Mouse (Mus musculus) small intestine, adult 2 months (tissue): Measurements from ENCODE around the gene Det1. TPM values are rescaled to one million over a fixed set of nuclear protein-coding genes. Genes with fewer than 3 reads are reported as not detected.

ENCODE experiments used
- H3K27ac ChIP-seq: fragments of 200-500 bp; 2 replicates; pipeline ENCODE4 v1.5.1; 2012; ENCODE audit warnings: low read depth, low read length, control low read depth, inconsistent platforms; ENCODE audit not compliant: insufficient read depth
- H3K27me3 ChIP-seq: fragments of 200-500 bp; 2 replicates; pipeline ENCODE4 v1.6.1; 2012; ENCODE audit warnings: mild to moderate bottlenecking, moderate library complexity, low read length, inconsistent platforms; ENCODE audit not compliant: control insufficient read depth, insufficient read depth
- H3K36me3 ChIP-seq: fragments of 200-500 bp; 2 replicates; pipeline ENCODE4 v1.6.1; 2012; ENCODE audit warnings: mild to moderate bottlenecking, low read length, control low read depth, inconsistent platforms; ENCODE audit not compliant: control insufficient read depth, insufficient read depth
- H3K4me1 ChIP-seq: fragments of 200-500 bp; 2 replicates; pipeline ENCODE4 v1.6.1; 2012; ENCODE audit warnings: low read length, inconsistent platforms, mixed read lengths; ENCODE audit not compliant: control insufficient read depth, insufficient read depth, insufficient read length
- H3K4me3 ChIP-seq: fragments of 200-500 bp; 2 replicates; pipeline ENCODE4 v1.5.1; 2012; ENCODE audit warnings: low read depth, mild to moderate bottlenecking, control low read depth, inconsistent platforms, low read length, moderate library complexity
- CTCF ChIP-seq: fragments of 200-500 bp; IDR thresholded peaks from 2 replicates; pipeline ENCODE4 v1.5.1; 2012; ENCODE audit warnings: low read depth, mild to moderate bottlenecking, control low read depth, inconsistent platforms, low read length, moderate library complexity, mixed read lengths; ENCODE audit not compliant: insufficient replicate concordance, insufficient read length; ENCODE audit errors: extremely low read depth
- POLR2A ChIP-seq: fragments of 200-500 bp; IDR thresholded peaks from 2 replicates; pipeline ENCODE4 v1.6.1; 2012; ENCODE audit warnings: low read depth, mild to moderate bottlenecking, control low read depth, inconsistent platforms, low read length, moderate library complexity
- whole genome bisulfite sequencing: fragments of 180-500 bp; shearing (Covaris S2); methylation state at CpG from one replicate; pipeline ENCODE4 v1.1.7; 2018; 5-methylcytosine and 5-hydroxymethylcytosine counted together
- polyA plus RNA-seq: library from polyadenylated mRNA; depleted of rRNA; stranded (reverse); fragments of >200 nt; gene quantifications from 2 replicates; pipeline ENCODE4 v1.2.3, GENCODE M21; 2012; rRNA removed

Det1 gene
- polyA plus RNA-seq, 1 experiment = 10.2 TPM

DNA sequence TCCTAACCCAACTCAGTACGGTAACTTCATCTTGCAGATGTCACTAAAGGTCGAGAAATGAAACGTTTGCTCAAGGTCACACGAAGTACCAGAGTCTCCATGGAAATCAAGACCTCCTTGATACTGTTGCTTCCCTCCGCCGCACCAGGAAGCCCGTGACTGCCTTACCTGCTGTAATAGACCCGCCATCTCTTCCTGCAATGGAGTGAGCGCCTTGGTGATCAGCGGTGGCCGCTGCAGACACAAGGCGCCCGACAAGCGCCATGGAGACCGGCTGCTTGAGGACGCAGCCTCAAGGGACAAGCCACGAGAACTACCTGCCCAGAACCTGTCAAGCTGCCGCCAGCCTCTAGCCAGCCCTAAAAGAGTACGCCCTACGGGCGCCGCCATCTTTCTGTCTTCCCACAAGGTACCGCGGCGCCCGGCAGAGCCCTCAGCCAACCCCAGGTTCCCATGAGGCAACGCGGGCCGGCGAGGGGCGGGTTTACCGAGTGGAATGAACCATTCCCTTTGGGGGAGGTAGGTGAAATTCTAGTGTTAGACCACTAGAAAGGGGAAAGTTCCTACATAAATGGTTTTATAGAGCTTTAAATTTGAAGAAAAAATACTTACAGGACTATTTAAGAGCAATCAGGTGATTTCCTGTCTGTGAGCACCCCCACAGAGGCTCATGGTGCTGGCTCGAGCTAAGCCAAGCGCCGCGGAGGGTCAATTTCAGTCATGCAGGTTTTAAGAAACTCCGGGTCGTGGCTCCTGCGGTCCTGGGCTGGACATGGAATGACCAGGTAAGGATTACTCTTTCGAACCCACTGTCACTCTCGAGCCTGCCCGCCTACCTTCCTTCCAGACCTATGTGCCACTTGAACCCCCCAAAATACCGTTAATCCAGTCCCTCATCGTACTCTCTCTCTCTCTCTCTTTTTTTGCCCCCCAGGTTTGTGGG lies 64.2 kb downstream of the Det1 start, which contains the start of the genes Mrps11 and Mrpl46:
Gene Mrps11, plus strand, starts transcription at position 481 of the 943 bp plus-strand sequence.
Gene Mrpl46, minus strand, starts transcription at position 893 of the 943 bp plus-strand sequence.
- WGBS = under 1% methylated on average over 44 of the region's 44 CpGs

DNA sequence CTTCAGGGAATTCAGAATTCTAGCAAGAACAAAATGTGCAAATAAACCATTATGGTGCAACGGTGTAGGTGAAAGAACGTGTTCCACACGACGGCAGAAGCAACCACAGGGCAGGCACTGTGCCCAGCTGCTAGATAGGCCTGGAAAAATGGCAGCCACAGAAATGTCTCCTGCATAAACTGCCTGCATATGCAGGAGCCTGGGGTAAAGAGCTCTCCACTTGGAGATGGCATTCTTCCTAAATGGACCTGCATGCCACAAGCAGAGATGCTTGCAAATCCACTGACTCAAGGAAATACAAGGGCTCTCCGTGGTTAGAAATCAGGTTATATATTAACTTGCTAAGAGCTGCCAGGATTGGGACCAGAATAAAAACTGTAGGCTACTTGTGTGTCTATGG lies 68.3 kb downstream of the Det1 start:
- 79% methylated on average over 5 of the region's 5 CpGs for WGBS
- TF ChIP-seq POLR2A (no peak), CTCF (no peak)
- Histone ChIP-seq H3K4me3 (no peak overlapping the region), H3K27me3 (no peaks in the 10 kb centered on the region), H3K27ac (no peak overlapping the region), H3K36me3 (peaks cover 50% of the 10 kb centered on the region), H3K4me1 (no peaks in the 10 kb centered on the region)

More for the DNA sequence above, 64.2 kb downstream of the Det1 start, which contains the start of the genes Mrps11 and Mrpl46:
- H3K27ac ChIP-seq = no peak within 1 kb of the TSS
- TF ChIP-seq POLR2A = peak; percentile 69
- TF ChIP-seq CTCF = no peak
- peaks cover 20% of the 10 kb centered on the region for H3K36me3 ChIP-seq
- no peaks in the 10 kb centered on the region for H3K4me1 ChIP-seq
- H3K27me3 ChIP-seq = no peaks in the 10 kb centered on the region
- H3K4me3 ChIP-seq = peak within 1 kb of the TSS; percentile 80

Other genes with a start within 250 kb of the Det1 start
- gene Ntrk3, start 109.3 kb downstream of the Det1 start, polyA plus RNA-seq = 0.46 and 0.61 TPM in 2 replicates
- 25.1 and 32.8 TPM in 2 replicates for gene Mrps11, start 64.1 kb downstream of the Det1 start, polyA plus RNA-seq
- gene Mrpl46, start 63.7 kb downstream of the Det1 start, polyA plus RNA-seq = 10.1 and 20.8 TPM in 2 replicates
- gene Aen, start 48.6 kb upstream of the Det1 start, polyA plus RNA-seq = 7.7 and 8.7 TPM in 2 replicates
- 22.3 and 23.8 TPM in 2 replicates for gene Isg20, start 66.2 kb upstream of the Det1 start, polyA plus RNA-seq
- gene Acan, start 206.2 kb upstream of the Det1 start, polyA plus RNA-seq = not detected in 2 replicates